Mouse (Mus musculus): ENCODE measurements around the gene Naa60. TPM values are rescaled to one million over a fixed set of nuclear protein-coding genes. Genes with fewer than 3 reads are reported as not detected.
"Not testable (repeated sequence)": the region's sequence is repeated elsewhere in the genome, so short reads cannot be mapped to it uniquely, and the experiment has no call there.

The Naa60 gene
- polyA plus RNA-seq, 1 experiment from 2014 or later = 105 TPM

DNA sequence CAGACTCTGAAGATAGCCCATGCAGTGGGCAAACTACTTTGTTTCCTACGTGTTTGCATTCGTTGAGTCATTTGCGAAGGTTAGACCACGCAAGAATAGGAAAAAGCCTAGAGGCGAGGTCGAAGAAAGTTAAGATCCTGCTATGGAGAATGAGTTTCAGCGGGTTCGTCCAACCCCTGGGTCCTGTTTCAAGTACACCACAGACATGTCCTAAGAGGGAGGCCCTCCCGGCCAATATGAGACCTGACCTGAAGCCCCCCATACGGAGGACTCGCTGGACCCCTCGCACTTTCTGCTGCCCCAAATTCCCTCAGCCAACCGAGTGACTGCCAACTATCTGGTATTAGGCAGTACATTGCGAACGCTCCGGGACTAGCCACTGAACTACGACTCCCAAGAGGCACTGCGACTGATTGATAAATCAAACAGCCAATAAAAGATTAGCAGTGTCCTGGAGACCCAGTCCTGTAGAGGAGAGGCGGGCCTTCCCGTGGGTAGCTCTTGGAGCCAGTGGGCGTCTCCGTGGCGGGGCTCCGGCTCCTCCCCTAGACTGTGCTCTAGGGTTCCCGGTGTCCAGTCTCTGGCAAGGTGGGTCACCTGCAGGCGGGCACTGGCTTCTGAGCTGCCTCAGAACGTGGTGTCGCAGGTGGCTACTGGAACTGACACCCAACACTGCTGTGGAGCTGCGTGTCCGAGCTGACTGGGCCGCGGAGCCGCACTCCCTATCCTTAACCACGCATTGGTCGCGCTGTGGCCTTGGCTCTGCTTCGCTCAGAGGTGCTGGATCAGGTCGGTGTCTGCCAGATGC, 25.3 kb upstream of the Naa60 start, which contains the start of gene Zfp174:
Zfp174 (plus strand) TSS at position 558 of the 808 bp plus-strand sequence.
- peaks cover 11% of the 10 kb centered on the region for H3K4me1 ChIP-seq (ENCODE audit: control insufficient read depth, insufficient read depth, low read depth, low read length)
- H3K9ac ChIP-seq (ENCODE audit: low read depth, low read length) = peak within 1 kb of the TSS; percentile 86
- H3K27ac ChIP-seq (ENCODE audit: low read depth, low read length) = peak within 1 kb of the TSS; percentile 77
- H3K36me3 ChIP-seq (ENCODE audit: control insufficient read depth, insufficient read depth, low read length) = no peaks in the 10 kb centered on the region
- H3K4me3 ChIP-seq (ENCODE audit: low read length) = peak within 1 kb of the TSS; percentile 72
- H3K4me2 ChIP-seq (ENCODE audit: low read length) = peak within 1 kb of the TSS; percentile 81
- ATAC-seq = peak; percentile 99
- no peaks in the 10 kb centered on the region for H3K9me3 ChIP-seq (ENCODE audit: control insufficient read depth, low read length)
- no peaks in the 10 kb centered on the region for H3K27me3 ChIP-seq (replicated peaks; ENCODE audit: control insufficient read depth, insufficient read depth, low read length)
- WGBS = 4% methylated on average over 38 of the region's 38 CpGs

DNA sequence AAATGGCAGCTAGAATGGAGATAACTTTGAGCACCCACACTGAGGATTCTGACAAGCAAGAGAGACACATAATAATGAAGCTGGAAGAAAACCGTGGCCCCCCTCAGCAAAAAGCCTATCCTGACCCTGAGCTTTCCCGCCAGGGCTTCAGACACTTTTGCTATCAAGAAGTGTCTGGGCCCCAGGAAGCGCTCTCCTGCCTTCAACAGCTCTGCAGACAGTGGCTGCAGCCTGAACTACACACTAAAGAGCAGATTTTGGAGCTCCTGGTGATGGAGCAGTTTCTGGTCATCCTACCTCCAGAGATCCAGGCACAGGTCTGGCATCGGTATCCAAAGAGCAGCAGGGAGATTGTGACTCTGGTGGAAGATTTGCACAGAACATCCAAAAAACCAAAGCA, 24.3 kb upstream of the Naa60 start:
- Histone ChIP-seq H3K9ac (ENCODE audit: low read depth, low read length) (peak overlapping the region; percentile 86), H3K4me3 (ENCODE audit: low read length) (peak overlapping the region; percentile 72), H3K4me2 (ENCODE audit: low read length) (peak overlapping the region; percentile 81), H3K27ac (ENCODE audit: low read depth, low read length) (no peak overlapping the region), H3K36me3 (ENCODE audit: control insufficient read depth, insufficient read depth, low read length) (no peaks in the 10 kb centered on the region), H3K4me1 (ENCODE audit: control insufficient read depth, insufficient read depth, low read depth, low read length) (peaks cover 11% of the 10 kb centered on the region), H3K27me3 (replicated peaks; ENCODE audit: control insufficient read depth, insufficient read depth, low read length) (no peaks in the 10 kb centered on the region), H3K9me3 (ENCODE audit: control insufficient read depth, low read length) (no peaks in the 10 kb centered on the region)
- no peak for ATAC-seq
- 69% methylated on average over 4 of the region's 4 CpGs for WGBS

GRCm38 (mm10) chr16:3848416-3848815, 23.8 kb upstream of the Naa60 start:
- Histone ChIP-seq H3K4me3 (ENCODE audit: low read length) (no peak overlapping the region), H3K36me3 (ENCODE audit: control insufficient read depth, insufficient read depth, low read length) (no peaks in the 10 kb centered on the region), H3K9me3 (ENCODE audit: control insufficient read depth, low read length) (no peaks in the 10 kb centered on the region), H3K4me1 (ENCODE audit: control insufficient read depth, insufficient read depth, low read depth, low read length) (peaks cover 11% of the 10 kb centered on the region), H3K9ac (ENCODE audit: low read depth, low read length) (no peak overlapping the region), H3K27me3 (replicated peaks; ENCODE audit: control insufficient read depth, insufficient read depth, low read length) (no peaks in the 10 kb centered on the region), H3K4me2 (ENCODE audit: low read length) (no peak overlapping the region), H3K27ac (ENCODE audit: low read depth, low read length) (no peak overlapping the region)
- 72% methylated on average over 3 of the region's 3 CpGs for WGBS
- ATAC-seq = no peak

GRCm38 (mm10) chr16:3851301-3851700, 20.9 kb upstream of the Naa60 start:
- H3K9me3 ChIP-seq (ENCODE audit: control insufficient read depth, low read length); H3K27me3 ChIP-seq (replicated peaks; ENCODE audit: control insufficient read depth, insufficient read depth, low read length); H3K36me3 ChIP-seq (ENCODE audit: control insufficient read depth, insufficient read depth, low read length); H3K4me2 ChIP-seq (ENCODE audit: low read length); H3K4me3 ChIP-seq (ENCODE audit: low read length); H3K27ac ChIP-seq (ENCODE audit: low read depth, low read length); ATAC-seq; H3K9ac ChIP-seq (ENCODE audit: low read depth, low read length): not testable (repeated sequence)
- WGBS = 87% methylated on average over 12 of the region's 13 CpGs
- peaks cover 11% of the 10 kb centered on the region for H3K4me1 ChIP-seq (ENCODE audit: control insufficient read depth, insufficient read depth, low read depth, low read length)

- H3K9ac ChIP-seq (ENCODE audit: low read depth, low read length) = no peak overlapping the region
- WGBS = 38% methylated on average over 12 of the region's 12 CpGs
- H3K4me2 ChIP-seq (ENCODE audit: low read length) = no peak overlapping the region
- H3K9me3 ChIP-seq (ENCODE audit: control insufficient read depth, low read length) = no peaks in the 10 kb centered on the region
- no peaks in the 10 kb centered on the region for H3K27me3 ChIP-seq (replicated peaks; ENCODE audit: control insufficient read depth, insufficient read depth, low read length)
- no peak for ATAC-seq
- H3K36me3 ChIP-seq (ENCODE audit: control insufficient read depth, insufficient read depth, low read length) = no peaks in the 10 kb centered on the region
- H3K27ac ChIP-seq (ENCODE audit: low read depth, low read length) = no peak overlapping the region
- H3K4me1 ChIP-seq (ENCODE audit: control insufficient read depth, insufficient read depth, low read depth, low read length) = peaks cover 7% of the 10 kb centered on the region
- H3K4me3 ChIP-seq (ENCODE audit: low read length) = no peak overlapping the region
These were observed 19.6 kb upstream of the Naa60 start for GRCm38 (mm10) chr16:3852586-3852985.

GRCm38 (mm10) chr16:3854437-3855182, 17.6 kb upstream of the Naa60 start:
- no peaks in the 10 kb centered on the region for H3K36me3 ChIP-seq (ENCODE audit: control insufficient read depth, insufficient read depth, low read length)
- H3K9ac ChIP-seq (ENCODE audit: low read depth, low read length) = no peak overlapping the region
- no peaks in the 10 kb centered on the region for H3K27me3 ChIP-seq (replicated peaks; ENCODE audit: control insufficient read depth, insufficient read depth, low read length)
- no peaks in the 10 kb centered on the region for H3K4me1 ChIP-seq (ENCODE audit: control insufficient read depth, insufficient read depth, low read depth, low read length)
- H3K9me3 ChIP-seq (ENCODE audit: control insufficient read depth, low read length) = no peaks in the 10 kb centered on the region
- no peak overlapping the region for H3K27ac ChIP-seq (ENCODE audit: low read depth, low read length)
- WGBS = 47% methylated on average over 11 of the region's 11 CpGs
- H3K4me2 ChIP-seq (ENCODE audit: low read length) = no peak overlapping the region
- ATAC-seq = no peak
- H3K4me3 ChIP-seq (ENCODE audit: low read length) = no peak overlapping the region

- Histone ChIP-seq H3K9me3 (ENCODE audit: control insufficient read depth, low read length) (no peaks in the 10 kb centered on the region), H3K4me2 (ENCODE audit: low read length) (no peak overlapping the region), H3K4me1 (ENCODE audit: control insufficient read depth, insufficient read depth, low read depth, low read length) (no peaks in the 10 kb centered on the region), H3K27me3 (replicated peaks; ENCODE audit: control insufficient read depth, insufficient read depth, low read length) (no peaks in the 10 kb centered on the region), H3K36me3 (ENCODE audit: control insufficient read depth, insufficient read depth, low read length) (peaks cover 3% of the 10 kb centered on the region; the same call in 1 of the 2 replicates), H3K4me3 (ENCODE audit: low read length) (no peak overlapping the region), H3K9ac (ENCODE audit: low read depth, low read length) (no peak overlapping the region), H3K27ac (ENCODE audit: low read depth, low read length) (no peak overlapping the region)
- no peak for ATAC-seq
- WGBS = 86% methylated on average over 1 of the region's 1 CpGs
These were observed 16.4 kb upstream of the Naa60 start for GRCm38 (mm10) chr16:3855776-3856175.

DNA sequence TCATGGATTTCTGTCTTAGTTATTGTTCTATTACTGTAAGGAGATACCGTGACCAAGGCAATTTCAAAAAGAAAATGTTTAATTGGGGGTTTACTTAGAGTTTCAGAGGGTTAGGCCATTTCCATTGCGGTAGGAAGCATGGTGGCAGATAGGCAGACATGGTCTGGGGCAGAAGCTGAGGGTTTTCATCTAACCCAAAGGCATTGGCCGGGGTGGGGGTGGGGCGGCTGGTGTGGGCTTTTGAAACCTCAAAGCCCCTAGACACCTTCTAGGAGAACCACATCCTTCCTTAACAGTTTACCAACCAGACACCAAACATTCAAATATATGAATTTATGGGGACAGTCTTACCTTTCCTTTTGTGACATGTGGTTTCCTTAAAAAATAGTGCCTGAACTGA, 12.9 kb upstream of the Naa60 start:
- no peak overlapping the region for H3K4me2 ChIP-seq (ENCODE audit: low read length)
- no peaks in the 10 kb centered on the region for H3K4me1 ChIP-seq (ENCODE audit: control insufficient read depth, insufficient read depth, low read depth, low read length)
- WGBS = 90% methylated on average over 4 of the region's 4 CpGs
- peaks cover 7% of the 10 kb centered on the region; the same call in 1 of the 2 replicates for H3K36me3 ChIP-seq (ENCODE audit: control insufficient read depth, insufficient read depth, low read length)
- H3K9me3 ChIP-seq (ENCODE audit: control insufficient read depth, low read length) = no peaks in the 10 kb centered on the region
- H3K27ac ChIP-seq (ENCODE audit: low read depth, low read length) = no peak overlapping the region
- no peak overlapping the region for H3K4me3 ChIP-seq (ENCODE audit: low read length)
- no peaks in the 10 kb centered on the region for H3K27me3 ChIP-seq (replicated peaks; ENCODE audit: control insufficient read depth, insufficient read depth, low read length)
- no peak for ATAC-seq
- H3K9ac ChIP-seq (ENCODE audit: low read depth, low read length) = no peak overlapping the region

GRCm38 (mm10) chr16:3871815-3872214, 360 bp upstream of the Naa60 start:
- no peaks in the 10 kb centered on the region for H3K27me3 ChIP-seq (replicated peaks; ENCODE audit: control insufficient read depth, insufficient read depth, low read length)
- peak overlapping the region; percentile 58 for H3K4me3 ChIP-seq (ENCODE audit: low read length)
- H3K9ac ChIP-seq (ENCODE audit: low read depth, low read length) = peak overlapping the region; percentile 67
- no peak; the same call in 1 of the 2 replicates for ATAC-seq
- 0 out of 2 replicates have a peak, but pooled peaks cover 3% of the 10 kb centered on the region for H3K36me3 ChIP-seq (ENCODE audit: control insufficient read depth, insufficient read depth, low read length)
- H3K4me1 ChIP-seq (ENCODE audit: control insufficient read depth, insufficient read depth, low read depth, low read length) = peaks cover 9% of the 10 kb centered on the region
- no peaks in the 10 kb centered on the region for H3K9me3 ChIP-seq (ENCODE audit: control insufficient read depth, low read length)
- peak overlapping the region; percentile 21; the same call in 1 of the 2 replicates for H3K27ac ChIP-seq (ENCODE audit: low read depth, low read length)
- peak overlapping the region; percentile 78 for H3K4me2 ChIP-seq (ENCODE audit: low read length)
- 1% methylated on average over 16 of the region's 16 CpGs for WGBS

All from hindbrain, embryonic 16.5 days (tissue).